Mouse (Mus musculus): ENCODE measurements around the gene 2900011O08Rik. TPM values are rescaled to one million over a fixed set of nuclear protein-coding genes. Genes with fewer than 3 reads are reported as not detected.

Gene 2900011O08Rik
- polyA plus RNA-seq (2015; fragmentation: Nextera tagmentation; extraction: Ambion mirVana), result 196 and 206 TPM in 2 replicates

GRCm38 (mm10) chr16:13986574-13987478, at the start of gene 2900011O08Rik, which contains the start of gene Ifitm7:
Gene 2900011O08Rik, plus strand, starts transcription at chr16:13986604.
Gene Ifitm7, minus strand, starts transcription at chr16:13986888.
- H3K9me3 ChIP-seq (ENCODE audit: control insufficient read depth, low read length), result no peaks in the 10 kb centered on the region
- no peaks in the 10 kb centered on the region for H3K27me3 ChIP-seq (replicated peaks; ENCODE audit: control insufficient read depth, insufficient read depth, low read length)
- peak within 1 kb of the TSS; percentile 69 for H3K4me3 ChIP-seq (ENCODE audit: low read length)
- H3K9ac ChIP-seq (ENCODE audit: low read depth, low read length), result peak within 1 kb of the TSS; percentile 85
- peak; percentile 93 for ATAC-seq
- under 1% methylated on average over 28 of the region's 31 CpGs for WGBS
- H3K36me3 ChIP-seq (ENCODE audit: control insufficient read depth, insufficient read depth, low read length), result no peaks in the 10 kb centered on the region
- peak within 1 kb of the TSS; percentile 82 for H3K27ac ChIP-seq (ENCODE audit: low read depth, low read length)
- peaks cover 8% of the 10 kb centered on the region for H3K4me1 ChIP-seq (ENCODE audit: control insufficient read depth, insufficient read depth, low read depth, low read length)
- H3K4me2 ChIP-seq (ENCODE audit: low read length), result peak within 1 kb of the TSS; percentile 51

GRCm38 (mm10) chr16:13940139-13940846, 46.1 kb upstream of the 2900011O08Rik start:
- ATAC-seq, result peak; percentile 100
- Histone ChIP-seq H3K9ac (ENCODE audit: low read depth, low read length) (peak overlapping the region; percentile 79), H3K4me1 (ENCODE audit: control insufficient read depth, insufficient read depth, low read depth, low read length) (peaks cover 9% of the 10 kb centered on the region), H3K4me3 (ENCODE audit: low read length) (peak overlapping the region; percentile 69), H3K36me3 (ENCODE audit: control insufficient read depth, insufficient read depth, low read length) (no peaks in the 10 kb centered on the region), H3K27ac (ENCODE audit: low read depth, low read length) (peak overlapping the region; percentile 76; the same call in 1 of the 2 replicates), H3K4me2 (ENCODE audit: low read length) (peak overlapping the region; percentile 94), H3K9me3 (ENCODE audit: control insufficient read depth, low read length) (no peaks in the 10 kb centered on the region), H3K27me3 (replicated peaks; ENCODE audit: control insufficient read depth, insufficient read depth, low read length) (no peaks in the 10 kb centered on the region)
- 3% methylated on average over 28 of the region's 28 CpGs for WGBS

DNA sequence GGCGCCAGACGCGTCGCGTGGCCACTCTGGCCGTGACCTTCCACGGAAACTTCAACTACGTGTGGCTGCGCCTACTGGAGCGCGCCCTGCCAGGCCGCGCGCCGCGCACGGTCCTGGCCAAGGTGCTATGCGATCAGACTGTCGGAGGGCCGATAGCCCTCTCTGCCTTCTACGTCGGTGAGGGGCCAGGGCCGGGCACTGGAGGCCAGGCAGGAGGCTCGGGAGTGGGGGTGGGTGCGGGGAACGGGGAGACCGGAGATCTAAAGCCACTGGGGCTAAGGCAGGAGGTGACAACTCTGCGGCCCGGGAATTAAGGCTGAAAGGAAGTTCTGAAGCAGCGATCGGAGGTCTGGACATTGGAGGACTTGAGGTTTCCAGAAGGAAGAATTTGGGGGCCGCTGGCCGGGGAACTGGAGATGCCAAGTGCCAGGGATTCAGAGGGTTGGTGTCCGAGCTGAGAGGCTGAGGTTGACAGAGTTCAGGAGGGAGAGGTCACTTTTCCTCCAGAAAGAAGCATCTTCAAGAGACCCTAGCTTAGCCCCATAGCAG, 45.5 kb upstream of the 2900011O08Rik start:
- Histone ChIP-seq H3K4me1 (ENCODE audit: control insufficient read depth, insufficient read depth, low read depth, low read length) (peaks cover 9% of the 10 kb centered on the region), H3K4me2 (ENCODE audit: low read length) (peak overlapping the region; percentile 94), H3K4me3 (ENCODE audit: low read length) (peak overlapping the region; percentile 69), H3K36me3 (ENCODE audit: control insufficient read depth, insufficient read depth, low read length) (no peaks in the 10 kb centered on the region), H3K27me3 (replicated peaks; ENCODE audit: control insufficient read depth, insufficient read depth, low read length) (no peaks in the 10 kb centered on the region), H3K27ac (ENCODE audit: low read depth, low read length) (peak overlapping the region; percentile 76; the same call in 1 of the 2 replicates), H3K9me3 (ENCODE audit: control insufficient read depth, low read length) (no peaks in the 10 kb centered on the region), H3K9ac (ENCODE audit: low read depth, low read length) (peak overlapping the region; percentile 79)
- ATAC-seq, result peak; percentile 92
- WGBS, result 3% methylated on average over 33 of the region's 34 CpGs

- H3K36me3 ChIP-seq (ENCODE audit: control insufficient read depth, insufficient read depth, low read length), result no peaks in the 10 kb centered on the region
- no peaks in the 10 kb centered on the region for H3K27me3 ChIP-seq (replicated peaks; ENCODE audit: control insufficient read depth, insufficient read depth, low read length)
- H3K9me3 ChIP-seq (ENCODE audit: control insufficient read depth, low read length), result no peaks in the 10 kb centered on the region
- peaks cover 9% of the 10 kb centered on the region for H3K4me1 ChIP-seq (ENCODE audit: control insufficient read depth, insufficient read depth, low read depth, low read length)
- no peak overlapping the region for H3K4me3 ChIP-seq (ENCODE audit: low read length)
- no peak overlapping the region for H3K9ac ChIP-seq (ENCODE audit: low read depth, low read length)
- no peak for ATAC-seq
- H3K4me2 ChIP-seq (ENCODE audit: low read length), result no peak overlapping the region
- no peak overlapping the region for H3K27ac ChIP-seq (ENCODE audit: low read depth, low read length)
- 66% methylated on average over 4 of the region's 4 CpGs for WGBS
Observed at GRCm38 (mm10) chr16:13944178-13944577, 42.2 kb upstream of the 2900011O08Rik start.

DNA sequence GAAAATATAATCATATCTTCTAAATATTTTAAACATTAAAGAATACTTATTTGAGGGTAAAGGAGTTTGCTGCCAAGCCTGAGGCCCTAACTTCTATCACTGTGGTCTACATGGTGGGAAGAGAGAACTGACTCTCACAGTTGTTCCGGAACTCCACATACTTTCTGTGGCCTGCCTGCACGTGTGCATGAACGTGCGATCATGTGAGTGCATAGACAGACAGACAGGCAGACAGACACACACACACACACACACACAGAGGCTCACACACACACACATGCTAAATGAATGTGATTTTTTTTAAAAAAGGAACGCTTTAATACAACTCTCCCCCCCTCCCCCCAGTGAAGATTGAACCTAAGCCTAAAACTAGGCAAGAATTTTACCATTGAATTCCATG, 41.7 kb upstream of the 2900011O08Rik start:
- Histone ChIP-seq H3K9ac (ENCODE audit: low read depth, low read length) (no peak overlapping the region), H3K4me3 (ENCODE audit: low read length) (no peak overlapping the region), H3K27ac (ENCODE audit: low read depth, low read length) (no peak overlapping the region), H3K36me3 (ENCODE audit: control insufficient read depth, insufficient read depth, low read length) (no peaks in the 10 kb centered on the region), H3K4me1 (ENCODE audit: control insufficient read depth, insufficient read depth, low read depth, low read length) (peaks cover 9% of the 10 kb centered on the region), H3K4me2 (ENCODE audit: low read length) (no peak overlapping the region), H3K9me3 (ENCODE audit: control insufficient read depth, low read length) (no peaks in the 10 kb centered on the region), H3K27me3 (replicated peaks; ENCODE audit: control insufficient read depth, insufficient read depth, low read length) (no peaks in the 10 kb centered on the region)
- 91% methylated on average over 5 of the region's 5 CpGs for WGBS
- ATAC-seq, result no peak

GRCm38 (mm10) chr16:13945153-13945552, 41.3 kb upstream of the 2900011O08Rik start:
- H3K4me3 ChIP-seq (ENCODE audit: low read length), result no peak overlapping the region
- no peaks in the 10 kb centered on the region for H3K27me3 ChIP-seq (replicated peaks; ENCODE audit: control insufficient read depth, insufficient read depth, low read length)
- no peak overlapping the region for H3K4me2 ChIP-seq (ENCODE audit: low read length)
- 82% methylated on average over 4 of the region's 4 CpGs for WGBS
- peaks cover 7% of the 10 kb centered on the region for H3K4me1 ChIP-seq (ENCODE audit: control insufficient read depth, insufficient read depth, low read depth, low read length)
- H3K9me3 ChIP-seq (ENCODE audit: control insufficient read depth, low read length), result no peaks in the 10 kb centered on the region
- no peak for ATAC-seq
- H3K27ac ChIP-seq (ENCODE audit: low read depth, low read length), result no peak overlapping the region
- no peaks in the 10 kb centered on the region for H3K36me3 ChIP-seq (ENCODE audit: control insufficient read depth, insufficient read depth, low read length)
- H3K9ac ChIP-seq (ENCODE audit: low read depth, low read length), result no peak overlapping the region

DNA sequence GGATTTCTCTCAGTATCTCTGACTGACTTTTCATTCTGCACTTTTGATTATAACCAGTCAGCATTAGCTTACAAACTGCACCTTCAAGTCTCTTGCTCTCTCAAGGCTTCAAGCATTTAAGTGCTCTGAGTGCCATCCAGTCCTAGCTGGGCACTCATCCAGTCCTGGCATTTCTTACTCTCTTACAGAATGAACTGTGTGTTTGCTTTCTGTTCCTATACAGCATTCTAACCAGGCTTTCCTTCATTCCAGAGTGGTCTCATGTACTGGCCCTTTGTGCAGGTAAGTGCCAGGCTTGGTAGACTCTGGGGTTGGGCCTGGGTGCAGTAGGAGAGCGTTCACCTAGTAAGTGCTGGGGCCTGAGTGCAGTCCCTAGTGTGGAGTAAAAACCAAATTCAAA, 40.1 kb upstream of the 2900011O08Rik start:
- Histone ChIP-seq H3K4me3 (ENCODE audit: low read length) (no peak overlapping the region), H3K9me3 (ENCODE audit: control insufficient read depth, low read length) (no peaks in the 10 kb centered on the region), H3K27me3 (replicated peaks; ENCODE audit: control insufficient read depth, insufficient read depth, low read length) (no peaks in the 10 kb centered on the region), H3K36me3 (ENCODE audit: control insufficient read depth, insufficient read depth, low read length) (no peaks in the 10 kb centered on the region), H3K9ac (ENCODE audit: low read depth, low read length) (no peak overlapping the region), H3K27ac (ENCODE audit: low read depth, low read length) (no peak overlapping the region), H3K4me1 (ENCODE audit: control insufficient read depth, insufficient read depth, low read depth, low read length) (peaks cover 3% of the 10 kb centered on the region), H3K4me2 (ENCODE audit: low read length) (no peak overlapping the region)
- 96% methylated on average over 1 of the region's 1 CpGs for WGBS
- ATAC-seq, result no peak

GRCm38 (mm10) chr16:13951245-13951644, 35.2 kb upstream of the 2900011O08Rik start:
- H3K4me2 ChIP-seq (ENCODE audit: low read length), result no peak overlapping the region
- no peak overlapping the region for H3K27ac ChIP-seq (ENCODE audit: low read depth, low read length)
- no peaks in the 10 kb centered on the region for H3K27me3 ChIP-seq (replicated peaks; ENCODE audit: control insufficient read depth, insufficient read depth, low read length)
- no peak overlapping the region for H3K4me3 ChIP-seq (ENCODE audit: low read length)
- no peaks in the 10 kb centered on the region for H3K36me3 ChIP-seq (ENCODE audit: control insufficient read depth, insufficient read depth, low read length)
- WGBS, result 72% methylated on average over 3 of the region's 3 CpGs
- H3K9me3 ChIP-seq (ENCODE audit: control insufficient read depth, low read length), result no peaks in the 10 kb centered on the region
- H3K4me1 ChIP-seq (ENCODE audit: control insufficient read depth, insufficient read depth, low read depth, low read length), result no peaks in the 10 kb centered on the region
- ATAC-seq, result no peak
- H3K9ac ChIP-seq (ENCODE audit: low read depth, low read length), result no peak overlapping the region

DNA sequence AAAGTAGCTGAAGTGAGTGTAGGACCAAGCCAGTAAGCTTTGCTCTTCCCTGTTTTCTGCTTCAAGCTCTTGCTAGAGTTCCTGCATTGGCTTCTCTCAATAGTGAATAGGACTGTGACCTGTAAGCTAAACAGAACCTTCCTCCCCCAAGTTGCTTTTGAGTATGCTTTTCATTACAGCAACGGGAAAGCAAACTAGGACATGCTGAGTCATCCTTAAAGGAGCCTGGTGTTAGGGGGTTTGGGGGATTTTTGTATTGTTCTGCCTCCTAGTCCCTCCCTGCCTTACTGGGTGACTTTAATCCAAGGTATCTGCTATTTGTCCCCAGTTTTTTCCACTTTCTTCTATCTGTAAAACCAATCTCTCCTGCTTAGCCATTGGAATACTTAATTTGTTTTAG, 24.4 kb upstream of the 2900011O08Rik start:
- no peak overlapping the region for H3K4me2 ChIP-seq (ENCODE audit: low read length)
- H3K36me3 ChIP-seq (ENCODE audit: control insufficient read depth, insufficient read depth, low read length), result no peaks in the 10 kb centered on the region
- no peak overlapping the region for H3K4me3 ChIP-seq (ENCODE audit: low read length)
- no peak for ATAC-seq
- WGBS, result 21% methylated on average over 1 of the region's 1 CpGs
- no peak overlapping the region for H3K27ac ChIP-seq (ENCODE audit: low read depth, low read length)
- no peak overlapping the region for H3K9ac ChIP-seq (ENCODE audit: low read depth, low read length)
- H3K4me1 ChIP-seq (ENCODE audit: control insufficient read depth, insufficient read depth, low read depth, low read length), result no peaks in the 10 kb centered on the region
- H3K27me3 ChIP-seq (replicated peaks; ENCODE audit: control insufficient read depth, insufficient read depth, low read length), result no peaks in the 10 kb centered on the region
- H3K9me3 ChIP-seq (ENCODE audit: control insufficient read depth, low read length), result no peaks in the 10 kb centered on the region
